10 mouse cellular contexts compared by ENCODE assay signal in the genomic region with DNA sequence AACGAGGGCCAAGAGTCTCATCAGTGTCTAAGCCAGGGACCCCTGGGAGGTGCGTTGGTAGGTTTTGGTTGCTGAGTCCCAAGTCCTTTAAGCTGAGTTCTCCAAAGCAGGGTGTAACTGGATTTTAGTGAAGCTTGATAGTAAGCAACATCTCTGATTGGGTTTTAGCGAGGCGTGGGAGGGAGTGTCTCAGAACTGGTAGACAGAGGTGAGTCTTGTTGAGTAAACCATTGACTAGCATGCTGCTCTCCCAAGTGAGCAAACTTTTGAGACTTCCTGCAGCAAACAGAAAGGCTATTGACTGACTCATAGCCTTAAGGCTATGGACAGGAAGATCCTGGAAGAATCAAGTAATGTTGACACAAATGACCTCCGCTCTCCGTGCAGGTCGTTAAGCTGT.
DNase-seq lines count a peak whose midpoint lies in the region; ATAC-seq lines count a peak whose summit lies in the region.
"Had no signal": no experiment of that assay in that cellular context is flagged by ENCODE, and none has a peak within 500 bp of the region (broad histone marks: within the 10 kb centered on the region; RNA-seq: fewer than 3 reads in every experiment).

No protein-coding gene starts in this region.

- intact Hi-C loops in heart, postnatal 25 days (cut with DNase I) = loop anchor here (5.0 kb wide), 1 partner anchor 100 kb away; no protein-coding TSS in a partner anchor

- peak overlapping the region; percentile 63 for H3K4me2 ChIP-seq in heart, embryonic 15.5 days
- peak overlapping the region; percentile 54; the same call in 1 of the 2 replicates for H3K4me2 ChIP-seq in embryonic facial prominence, embryonic 15.5 days (replicated peaks)
- H3K4me2 ChIP-seq in kidney, embryonic 16.5 days (replicated peaks; ENCODE audit: low read depth, low read length) = peak overlapping the region; percentile 56
- H3K4me2 ChIP-seq in neural tube, embryonic 13.5 days = peak overlapping the region; percentile 64; the same call in 1 of the 2 replicates
- no peak overlapping the region for H3K4me2 ChIP-seq in hindbrain, embryonic 11.5 days (replicated peaks; ENCODE audit: low read depth, low read length)

- 0 out of 2 replicates have a peak overlapping the region, but pooled peaks have one; percentile 79 for H3K27ac ChIP-seq in heart, embryonic 15.5 days
- H3K27ac ChIP-seq in embryonic facial prominence, embryonic 15.5 days (replicated peaks) = no peak overlapping the region
- peak overlapping the region; percentile 99 for H3K27ac ChIP-seq in kidney, embryonic 16.5 days (ENCODE audit: low read length)
- H3K27ac ChIP-seq in neural tube, embryonic 13.5 days (replicated peaks) = no peak overlapping the region
- no peak overlapping the region for H3K27ac ChIP-seq in hindbrain, embryonic 11.5 days (ENCODE audit: low read depth, low read length)
- H3K27ac ChIP-seq: midbrain, embryonic 10.5 days had no signal

- H3K4me1 ChIP-seq in heart, embryonic 15.5 days (replicated peaks) = peaks cover 35% of the 10 kb centered on the region
- peaks cover 26% of the 10 kb centered on the region for H3K4me1 ChIP-seq in embryonic facial prominence, embryonic 15.5 days
- H3K4me1 ChIP-seq in kidney, embryonic 16.5 days (ENCODE audit: insufficient read depth, low read length) = peaks cover 58% of the 10 kb centered on the region
- H3K4me1 ChIP-seq in neural tube, embryonic 13.5 days (replicated peaks) = peaks cover 36% of the 10 kb centered on the region
- H3K4me1 ChIP-seq in hindbrain, embryonic 11.5 days (replicated peaks; ENCODE audit: control insufficient read depth, insufficient read depth, low read length) = peaks cover 5% of the 10 kb centered on the region

- no peaks in the 10 kb centered on the region for H3K36me3 ChIP-seq in heart, embryonic 15.5 days
- no peaks in the 10 kb centered on the region for H3K36me3 ChIP-seq in embryonic facial prominence, embryonic 15.5 days
- peaks cover 8% of the 10 kb centered on the region; the same call in 1 of the 2 replicates for H3K36me3 ChIP-seq in kidney, embryonic 16.5 days (ENCODE audit: insufficient read depth, low read length)
- H3K36me3 ChIP-seq in neural tube, embryonic 13.5 days = no peaks in the 10 kb centered on the region
- no peaks in the 10 kb centered on the region for H3K36me3 ChIP-seq in hindbrain, embryonic 11.5 days (ENCODE audit: control insufficient read depth, insufficient read depth, low read length)
- H3K36me3 ChIP-seq: midbrain, embryonic 10.5 days had no signal

- 62% methylated on average over 7 of the region's 7 CpGs for WGBS in heart, embryonic 15.5 days
- 43% methylated on average over 7 of the region's 7 CpGs for WGBS in embryonic facial prominence, embryonic 15.5 days
- 34% methylated on average over 7 of the region's 7 CpGs for WGBS in kidney, embryonic 16.5 days
- 43% methylated on average over 7 of the region's 7 CpGs for WGBS in neural tube, embryonic 13.5 days
- WGBS in hindbrain, embryonic 11.5 days = 71% methylated on average over 7 of the region's 7 CpGs

- H3K27me3 ChIP-seq in heart, embryonic 15.5 days = no peaks in the 10 kb centered on the region
- no peaks in the 10 kb centered on the region for H3K27me3 ChIP-seq in embryonic facial prominence, embryonic 15.5 days
- no peaks in the 10 kb centered on the region for H3K27me3 ChIP-seq in kidney, embryonic 16.5 days (ENCODE audit: insufficient read depth, low read length)
- no peaks in the 10 kb centered on the region for H3K27me3 ChIP-seq in neural tube, embryonic 13.5 days
- H3K27me3 ChIP-seq in hindbrain, embryonic 11.5 days (ENCODE audit: control insufficient read depth, insufficient read depth, low read length) = no peaks in the 10 kb centered on the region

- ATAC-seq in heart, embryonic 15.5 days (replicated peaks; ENCODE audit: insufficient number of reproducible peaks, insufficient read depth, low FRiP score, low read depth) = no peak
- no peak for ATAC-seq in embryonic facial prominence, embryonic 15.5 days (ENCODE audit: insufficient number of reproducible peaks, low FRiP score, low TSS enrichment, low read depth)
- peak; percentile 64 for ATAC-seq in kidney, embryonic 16.5 days (ENCODE audit: low FRiP score, low TSS enrichment)
- no peak for ATAC-seq in neural tube, embryonic 13.5 days (ENCODE audit: low read depth)
- ATAC-seq in hindbrain, embryonic 11.5 days (ENCODE audit: low FRiP score) = no peak

- H3K4me3 ChIP-seq in heart, embryonic 15.5 days = no peak overlapping the region
- H3K4me3 ChIP-seq in embryonic facial prominence, embryonic 15.5 days (replicated peaks) = no peak overlapping the region
- peak overlapping the region; percentile 9; the same call in 1 of the 2 replicates for H3K4me3 ChIP-seq in kidney, embryonic 16.5 days (ENCODE audit: low read length)
- H3K4me3 ChIP-seq in neural tube, embryonic 13.5 days = no peak overlapping the region
- H3K4me3 ChIP-seq in hindbrain, embryonic 11.5 days (ENCODE audit: low read depth, low read length) = no peak overlapping the region
- H3K4me3 ChIP-seq: midbrain, embryonic 10.5 days had no signal

- H3K9ac ChIP-seq in heart, embryonic 15.5 days = no peak overlapping the region
- H3K9ac ChIP-seq in embryonic facial prominence, embryonic 15.5 days = no peak overlapping the region
- no peak overlapping the region for H3K9ac ChIP-seq in kidney, embryonic 16.5 days (replicated peaks; ENCODE audit: low read length)
- no peak overlapping the region for H3K9ac ChIP-seq in neural tube, embryonic 13.5 days
- no peak overlapping the region for H3K9ac ChIP-seq in hindbrain, embryonic 11.5 days (ENCODE audit: low read depth, low read length)

- H3K9me3 ChIP-seq in heart, embryonic 15.5 days (replicated peaks) = no peaks in the 10 kb centered on the region
- H3K9me3 ChIP-seq in embryonic facial prominence, embryonic 15.5 days (replicated peaks) = no peaks in the 10 kb centered on the region
- H3K9me3 ChIP-seq in kidney, embryonic 16.5 days (ENCODE audit: low read length) = no peaks in the 10 kb centered on the region
- no peaks in the 10 kb centered on the region for H3K9me3 ChIP-seq in neural tube, embryonic 13.5 days
- no peaks in the 10 kb centered on the region for H3K9me3 ChIP-seq in hindbrain, embryonic 11.5 days (ENCODE audit: control insufficient read depth, low read length)
- H3K9me3 ChIP-seq: midbrain, embryonic 10.5 days had no signal

- no peak for DNase-seq in heart, postnatal 25 days (ENCODE audit: low spot score)
- no peak for DNase-seq in cerebellum, adult 9-10 months
- DNase-seq in gastrocnemius, postnatal 25 days = no peak
- DNase-seq in hindbrain, embryonic 11.5 days (ENCODE audit: low spot score) = no peak
- DNase-seq: adrenal gland, adult 8-10 months had no signal

Comparison
In these comparisons a context has a peak if more than half of its experiments do, and no peak if none do; other contexts are left out.
1. H3K27ac ChIP-seq: peak in heart, embryonic 15.5 days (single experiment) and kidney, embryonic 16.5 days (single experiment); none in embryonic facial prominence, embryonic 15.5 days (single experiment), neural tube, embryonic 13.5 days (single experiment) and hindbrain, embryonic 11.5 days (single experiment).